ENCODE assay signal across 31 mouse cellular contexts in genomic region chr7:122244166-122244565, GRCm38 (mm10). TPM values are rescaled to one million over a fixed set of nuclear protein-coding genes. Genes with fewer than 3 reads are reported as not detected.
DNase-seq lines count a peak whose midpoint lies in the region; ATAC-seq lines count a peak whose summit lies in the region.
"Had no signal": no experiment of that assay in that cellular context is flagged by ENCODE, and none has a peak within 500 bp of the region (broad histone marks: within the 10 kb centered on the region; RNA-seq: fewer than 3 reads in every experiment).

No protein-coding gene starts in this region.

- no peak overlapping the region for H3K4me2 ChIP-seq in midbrain, embryonic 13.5 days (replicated peaks)
- H3K4me2 ChIP-seq in forebrain, embryonic 14.5 days (ENCODE audit: low read length): 0 out of 2 replicates have a peak overlapping the region, but pooled peaks have one; percentile 10
- H3K4me2 ChIP-seq in hindbrain, embryonic 16.5 days (ENCODE audit: low read length): no peak overlapping the region; the same call in 1 of the 2 replicates
- H3K4me2 ChIP-seq: embryonic facial prominence, embryonic 12.5 days; heart, embryonic 11.5 days; kidney, embryonic 15.5 days; limb, embryonic 13.5 days; liver, embryonic 12.5 days had no signal

- peak; percentile 60; the same call in 1 of the 2 replicates for ATAC-seq in midbrain, embryonic 13.5 days
- peak; percentile 76 for ATAC-seq in forebrain, embryonic 14.5 days
- peak; percentile 76 for ATAC-seq in hindbrain, embryonic 16.5 days
- no peak for ATAC-seq in granulocyte monocyte progenitor cell, adult 5-6 weeks (replicated peaks; ENCODE audit: poor library complexity, severe bottlenecking)
- ATAC-seq: liver, embryonic 12.5 days; Patski had no signal

- 21% methylated on average over 7 of the region's 7 CpGs for WGBS in midbrain, embryonic 13.5 days
- 28% methylated on average over 7 of the region's 7 CpGs for WGBS in midbrain, embryonic 10.5 days
- 38% methylated on average over 7 of the region's 7 CpGs for WGBS in forebrain, embryonic 10.5 days
- 9% methylated on average over 7 of the region's 7 CpGs for WGBS in forebrain, embryonic 14.5 days
- 25% methylated on average over 7 of the region's 7 CpGs for WGBS in hindbrain, embryonic 16.5 days

- no peaks in the 10 kb centered on the region for H3K27me3 ChIP-seq in midbrain, embryonic 13.5 days
- H3K27me3 ChIP-seq in midbrain, embryonic 10.5 days (ENCODE audit: low read depth, poor library complexity, severe bottlenecking): no peaks in the 10 kb centered on the region
- H3K27me3 ChIP-seq in forebrain, embryonic 10.5 days (ENCODE audit: poor library complexity, severe bottlenecking): no peaks in the 10 kb centered on the region
- no peaks in the 10 kb centered on the region for H3K27me3 ChIP-seq in forebrain, embryonic 14.5 days (replicated peaks; ENCODE audit: control insufficient read depth, insufficient read depth, low read length)
- H3K27me3 ChIP-seq in hindbrain, embryonic 16.5 days (replicated peaks; ENCODE audit: control insufficient read depth, insufficient read depth, low read length): no peaks in the 10 kb centered on the region
- H3K27me3 ChIP-seq: CH12.LX; embryonic facial prominence, embryonic 12.5 days; kidney, embryonic 15.5 days; limb, embryonic 13.5 days; liver, embryonic 12.5 days; Patski had no signal

- H3K36me3 ChIP-seq in midbrain, embryonic 13.5 days: no peaks in the 10 kb centered on the region
- no peaks in the 10 kb centered on the region for H3K36me3 ChIP-seq in midbrain, embryonic 10.5 days
- H3K36me3 ChIP-seq in forebrain, embryonic 10.5 days (replicated peaks): no peaks in the 10 kb centered on the region
- no peaks in the 10 kb centered on the region for H3K36me3 ChIP-seq in forebrain, embryonic 14.5 days (ENCODE audit: control insufficient read depth, insufficient read depth, low read length)
- H3K36me3 ChIP-seq in hindbrain, embryonic 16.5 days (ENCODE audit: control insufficient read depth, insufficient read depth, low read length): no peaks in the 10 kb centered on the region
- H3K36me3 ChIP-seq: embryonic facial prominence, embryonic 12.5 days; G1E; kidney, embryonic 15.5 days; limb, embryonic 13.5 days; liver, embryonic 12.5 days had no signal

- H3K27ac ChIP-seq in midbrain, embryonic 13.5 days: no peak overlapping the region
- no peak overlapping the region for H3K27ac ChIP-seq in midbrain, embryonic 10.5 days (replicated peaks)
- H3K27ac ChIP-seq in forebrain, embryonic 10.5 days: peak overlapping the region; percentile 54; the same call in 1 of the 2 replicates
- no peak overlapping the region for H3K27ac ChIP-seq in forebrain, embryonic 14.5 days (ENCODE audit: low read depth, low read length)
- H3K27ac ChIP-seq in hindbrain, embryonic 16.5 days (ENCODE audit: low read depth, low read length): no peak overlapping the region
- H3K27ac ChIP-seq: embryonic facial prominence, embryonic 12.5 days; gastrocnemius, adult 2 months; kidney, embryonic 15.5 days; limb, embryonic 13.5 days; liver, embryonic 12.5 days; stomach, postnatal 0 days had no signal

- no peaks in the 10 kb centered on the region for H3K9me3 ChIP-seq in midbrain, embryonic 13.5 days
- H3K9me3 ChIP-seq in midbrain, embryonic 10.5 days (replicated peaks): no peaks in the 10 kb centered on the region
- no peaks in the 10 kb centered on the region for H3K9me3 ChIP-seq in forebrain, embryonic 10.5 days
- H3K9me3 ChIP-seq in forebrain, embryonic 14.5 days (replicated peaks; ENCODE audit: control insufficient read depth, low read length): no peaks in the 10 kb centered on the region
- H3K9me3 ChIP-seq in hindbrain, embryonic 16.5 days (ENCODE audit: control insufficient read depth, low read length): no peaks in the 10 kb centered on the region
- H3K9me3 ChIP-seq: embryonic facial prominence, embryonic 12.5 days; G1E; kidney, embryonic 15.5 days; limb, embryonic 13.5 days; liver, embryonic 12.5 days had no signal

- H3K9ac ChIP-seq in midbrain, embryonic 13.5 days (replicated peaks): no peak overlapping the region
- H3K9ac ChIP-seq in forebrain, embryonic 14.5 days (ENCODE audit: low read length): no peak overlapping the region
- no peak overlapping the region for H3K9ac ChIP-seq in hindbrain, embryonic 16.5 days (ENCODE audit: low read depth, low read length)
- H3K9ac ChIP-seq: embryonic facial prominence, embryonic 12.5 days; kidney, embryonic 15.5 days; limb, embryonic 13.5 days; liver, embryonic 12.5 days had no signal

- 0 out of 2 replicates have a peak, but pooled peaks cover 4% of the 10 kb centered on the region for H3K4me1 ChIP-seq in midbrain, embryonic 13.5 days (replicated peaks)
- peaks cover 5% of the 10 kb centered on the region for H3K4me1 ChIP-seq in midbrain, embryonic 10.5 days
- peaks cover 14% of the 10 kb centered on the region for H3K4me1 ChIP-seq in forebrain, embryonic 10.5 days
- H3K4me1 ChIP-seq in forebrain, embryonic 14.5 days (ENCODE audit: control insufficient read depth, insufficient read depth, low read length): peaks cover 3% of the 10 kb centered on the region; the same call in 1 of the 2 replicates
- H3K4me1 ChIP-seq in hindbrain, embryonic 16.5 days (ENCODE audit: control insufficient read depth, insufficient read depth, low read depth, low read length): no peaks in the 10 kb centered on the region
- H3K4me1 ChIP-seq: embryonic facial prominence, embryonic 12.5 days; kidney, embryonic 15.5 days; limb, embryonic 13.5 days; liver, embryonic 12.5 days had no signal

- no peak overlapping the region for H3K4me3 ChIP-seq in midbrain, embryonic 13.5 days (replicated peaks)
- no peak overlapping the region for H3K4me3 ChIP-seq in midbrain, embryonic 10.5 days
- H3K4me3 ChIP-seq in forebrain, embryonic 10.5 days: no peak overlapping the region
- H3K4me3 ChIP-seq in forebrain, embryonic 14.5 days (ENCODE audit: low read depth, low read length): no peak overlapping the region
- H3K4me3 ChIP-seq in hindbrain, embryonic 16.5 days (ENCODE audit: low read length): no peak overlapping the region
- H3K4me3 ChIP-seq: embryonic facial prominence, embryonic 12.5 days; gastrocnemius, adult 2 months; kidney, embryonic 15.5 days; limb, embryonic 13.5 days; liver, embryonic 12.5 days had no signal

- no peak for DNase-seq in midbrain, embryonic 10.5 days (ENCODE audit: low spot score)
- DNase-seq in forebrain, embryonic 10.5 days (ENCODE audit: extremely low spot score, low spot score): no peak
- peak; percentile 49 for DNase-seq in forebrain, embryonic 14.5 days (ENCODE audit: low spot score)
- DNase-seq in spleen, adult 18-20 months: no peak
- DNase-seq in ovary, adult 18-20 months (ENCODE audit: low spot score): no peak
- DNase-seq: adrenal gland, postnatal 36 days; B cell, adult 2 months; cerebellum, adult 18-20 months; gastrocnemius, adult 2 months; kidney, adult 11 months; kidney, postnatal 36 days; lung, adult 18-20 months; lung, postnatal 14 days; right cerebral cortex, adult 18-20 months had no signal

RNA-seq across cellular contexts. Expression of gene Chp2, which starts 24.9 kb away (rescaled TPM):
- 1.2 and 1.5 TPM in 2 replicates for polyA plus RNA-seq in midbrain, embryonic 13.5 days (2015; fragmentation: Nextera tagmentation; extraction: Ambion mirVana)
- polyA plus RNA-seq in midbrain, embryonic 10.5 days (2016; fragmentation: Nextera tagmentation; extraction: Ambion mirVana): 0.21 TPM in 1 of 2 replicates, not detected in the other
- polyA plus RNA-seq in forebrain, embryonic 10.5 days (2016; fragmentation: Nextera tagmentation; extraction: Ambion mirVana): not detected in 2 replicates
- 0.66 and 0.79 TPM in 2 replicates for polyA plus RNA-seq in forebrain, embryonic 14.5 days (2014; fragmentation: Nextera tagmentation; extraction: Ambion mirVana)
- 0.75 and 1.2 TPM in 2 replicates for polyA plus RNA-seq in hindbrain, embryonic 16.5 days (2015; fragmentation: Nextera tagmentation; extraction: Ambion mirVana)
- total RNA-seq in granulocyte monocyte progenitor cell, adult 5-6 weeks (2014; fragmentation: Nextera tagmentation): 1.7 TPM in 1 of 2 replicates, not detected in the other
- not detected in 2 replicates for total RNA-seq in granulocyte monocyte progenitor cell, adult 5-6 weeks (2017)
- total RNA-seq: CH12.LX; hematopoietic stem cell, adult 5-6 weeks had no signal
- polyA plus RNA-seq: embryonic facial prominence, embryonic 12.5 days; G1E; heart, embryonic 11.5 days; limb, embryonic 13.5 days; neural tube, embryonic 11.5 days; Patski had no signal

RNA-seq across cellular contexts. Expression of gene Prkcb, which starts 44.4 kb away (rescaled TPM):
- polyA plus RNA-seq in midbrain, embryonic 13.5 days (2015; fragmentation: Nextera tagmentation; extraction: Ambion mirVana): 44.8 and 46.4 TPM in 2 replicates
- 5.7 and 9.7 TPM in 2 replicates for polyA plus RNA-seq in midbrain, embryonic 10.5 days (2016; fragmentation: Nextera tagmentation; extraction: Ambion mirVana)
- polyA plus RNA-seq in forebrain, embryonic 10.5 days (2016; fragmentation: Nextera tagmentation; extraction: Ambion mirVana): 3.5 and 4.6 TPM in 2 replicates
- polyA plus RNA-seq in forebrain, embryonic 14.5 days (2014; fragmentation: Nextera tagmentation; extraction: Ambion mirVana): 29.4 and 39.3 TPM in 2 replicates
- polyA plus RNA-seq in hindbrain, embryonic 16.5 days (2015; fragmentation: Nextera tagmentation; extraction: Ambion mirVana): 127 and 139 TPM in 2 replicates
- total RNA-seq in granulocyte monocyte progenitor cell, adult 5-6 weeks (2014; fragmentation: Nextera tagmentation): 22.6 and 25.8 TPM in 2 replicates
- 21.4 and 27.1 TPM in 2 replicates for total RNA-seq in granulocyte monocyte progenitor cell, adult 5-6 weeks (2017)
- polyA plus RNA-seq: G1E, Patski had no signal

RNA-seq across cellular contexts. Expression of gene Ern2, which starts 58.2 kb away (rescaled TPM):
- polyA plus RNA-seq in midbrain, embryonic 13.5 days (2015; fragmentation: Nextera tagmentation; extraction: Ambion mirVana): 0.78 and 1.1 TPM in 2 replicates
- polyA plus RNA-seq in midbrain, embryonic 10.5 days (2016; fragmentation: Nextera tagmentation; extraction: Ambion mirVana): 0.11 TPM in 1 of 2 replicates, not detected in the other
- not detected in 2 replicates for polyA plus RNA-seq in forebrain, embryonic 10.5 days (2016; fragmentation: Nextera tagmentation; extraction: Ambion mirVana)
- polyA plus RNA-seq in forebrain, embryonic 14.5 days (2014; fragmentation: Nextera tagmentation; extraction: Ambion mirVana): 0.33 and 0.42 TPM in 2 replicates
- 1.8 and 1.9 TPM in 2 replicates for polyA plus RNA-seq in hindbrain, embryonic 16.5 days (2015; fragmentation: Nextera tagmentation; extraction: Ambion mirVana)
- not detected in 2 replicates for total RNA-seq in granulocyte monocyte progenitor cell, adult 5-6 weeks (2014; fragmentation: Nextera tagmentation)
- not detected in 2 replicates for total RNA-seq in granulocyte monocyte progenitor cell, adult 5-6 weeks (2017)
- total RNA-seq: CH12.LX; G1E; gastrocnemius, adult 2 months; gastrocnemius, postnatal 4 days; hematopoietic stem cell, adult 5-6 weeks; megakaryocyte, adult 5-6 weeks had no signal
- polyA plus RNA-seq: embryonic facial prominence, embryonic 12.5 days; G1E; heart, embryonic 11.5 days; heart, postnatal 0 days; kidney, embryonic 15.5 days; Patski had no signal
